Comparison of ENCODE assay signal across 21 mouse cellular contexts in the genomic region with DNA sequence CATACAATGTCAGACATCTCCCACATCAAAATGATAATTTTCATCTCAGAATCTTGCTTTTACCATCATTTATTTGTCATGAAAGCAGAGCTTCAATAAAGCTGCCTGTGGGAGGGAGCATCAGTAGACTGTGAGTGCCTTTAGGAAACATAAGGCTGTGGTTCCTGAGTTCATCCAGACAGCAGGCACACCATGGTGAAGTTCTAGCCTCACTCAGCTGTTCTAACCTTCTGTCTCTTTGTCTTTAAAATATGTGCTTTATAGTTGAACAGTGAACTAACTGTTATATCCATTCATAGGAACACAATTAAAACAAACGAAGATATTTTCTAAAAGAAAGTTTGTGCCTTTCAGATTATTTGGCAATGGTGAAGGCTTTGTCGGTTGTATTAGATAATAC.
DNase-seq lines count a peak whose midpoint lies in the region; ATAC-seq lines count a peak whose summit lies in the region.
"Had no signal": no experiment of that assay in that cellular context is flagged by ENCODE, and none has a peak within 500 bp of the region (broad histone marks: within the 10 kb centered on the region; RNA-seq: fewer than 3 reads in every experiment).

No protein-coding gene starts in this region.

- 0 out of 2 replicates have a peak, but pooled peaks have one; percentile 31 for ATAC-seq in frontal cortex, adult (ENCODE audit: low TSS enrichment)
- ATAC-seq: forebrain, embryonic 14.5 days; forebrain, postnatal 0 days; hindbrain, postnatal 0 days; Patski had no signal

- DNase-seq in frontal cortex, postnatal 10 days (ENCODE audit: low spot score in 2 of 2): no peak
- peak; percentile 48 for DNase-seq in brain, adult 2 months (ENCODE audit: low read depth, low spot score)
- peak; percentile 47 for DNase-seq in layer of hippocampus, adult 9-10 months (ENCODE audit: low spot score)
- no peak for DNase-seq in spleen, adult 18-20 months
- DNase-seq in spleen, adult 12 weeks (ENCODE audit: low spot score): no peak
- DNase-seq: adrenal gland, postnatal 10 days; adrenal gland, postnatal 36 days; cerebellum, adult 11 months; cerebellum, adult 2 months; cerebellum, adult 9-11 months; cerebellum, postnatal 25 days; forebrain, postnatal 0 days; gastrocnemius, postnatal 10 days; gastrocnemius, postnatal 36 days; heart, adult 2 months; heart, postnatal 14 days; heart, postnatal 4 days had no signal

Comparison
In these comparisons a context has a peak if more than half of its experiments do, and no peak if none do; other contexts are left out.
1. DNase-seq: peak in brain, adult 2 months (single experiment) and layer of hippocampus, adult 9-10 months (single experiment); none in frontal cortex, postnatal 10 days (0 of 2), spleen, adult 18-20 months (0 of 2) and spleen, adult 12 weeks (single experiment).